Mouse (Mus musculus) thymus, adult 2 months (tissue): ENCODE data around the gene Fbxo42.

ENCODE experiments used
- CTCF ChIP-seq: fragments of 200-500 bp; IDR thresholded peaks from 2 replicates; pipeline ENCODE4 v1.5.1; 2012; ENCODE audit warnings: mild to moderate bottlenecking, control low read depth, low read length, moderate library complexity, borderline replicate concordance; ENCODE audit not compliant: control insufficient read depth, poor library complexity, insufficient read depth; ENCODE audit errors: extremely low read depth
- POLR2A ChIP-seq: fragments of 200-500 bp; IDR thresholded peaks from 2 replicates; pipeline ENCODE4 v1.6.1; 2012; ENCODE audit warnings: mild to moderate bottlenecking, low read length, control low read depth, moderate library complexity; ENCODE audit not compliant: control insufficient read depth, poor library complexity, insufficient read depth; ENCODE audit errors: extremely low read depth

DNA sequence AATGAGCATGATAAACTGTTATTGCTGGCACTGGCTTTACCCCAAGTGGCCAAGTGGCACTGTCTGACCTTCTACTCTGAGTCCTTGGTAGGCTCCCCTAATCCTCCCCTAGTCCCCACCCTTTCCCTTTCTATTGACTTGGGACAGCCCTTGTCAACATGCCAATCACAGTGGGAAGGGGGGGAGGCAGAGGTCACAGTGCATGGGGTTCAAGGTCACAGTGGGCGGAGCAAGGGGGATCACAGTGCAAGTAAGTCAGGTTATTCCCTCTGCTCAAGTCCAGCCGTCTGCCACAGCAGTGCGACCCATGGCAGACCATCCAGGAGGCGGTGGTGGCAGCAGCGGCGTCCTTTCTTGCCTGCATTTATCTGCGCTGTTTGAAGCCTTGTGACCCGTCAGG is 32.3 kb upstream of the Fbxo42 start:
- no peak for TF ChIP-seq CTCF
- TF ChIP-seq POLR2A: no peak
